Mouse (Mus musculus) right cerebral cortex, adult 2 months (tissue): ENCODE measurements around the gene Klf1.

ENCODE experiments used
- DNase-seq, 2 experiments: peaks; one replicate each; pipeline ENCODE4 v3.0.0; 2021 to 2022; ENCODE audit warnings: low spot score in 2 of 2

Klf1 gene

DNA sequence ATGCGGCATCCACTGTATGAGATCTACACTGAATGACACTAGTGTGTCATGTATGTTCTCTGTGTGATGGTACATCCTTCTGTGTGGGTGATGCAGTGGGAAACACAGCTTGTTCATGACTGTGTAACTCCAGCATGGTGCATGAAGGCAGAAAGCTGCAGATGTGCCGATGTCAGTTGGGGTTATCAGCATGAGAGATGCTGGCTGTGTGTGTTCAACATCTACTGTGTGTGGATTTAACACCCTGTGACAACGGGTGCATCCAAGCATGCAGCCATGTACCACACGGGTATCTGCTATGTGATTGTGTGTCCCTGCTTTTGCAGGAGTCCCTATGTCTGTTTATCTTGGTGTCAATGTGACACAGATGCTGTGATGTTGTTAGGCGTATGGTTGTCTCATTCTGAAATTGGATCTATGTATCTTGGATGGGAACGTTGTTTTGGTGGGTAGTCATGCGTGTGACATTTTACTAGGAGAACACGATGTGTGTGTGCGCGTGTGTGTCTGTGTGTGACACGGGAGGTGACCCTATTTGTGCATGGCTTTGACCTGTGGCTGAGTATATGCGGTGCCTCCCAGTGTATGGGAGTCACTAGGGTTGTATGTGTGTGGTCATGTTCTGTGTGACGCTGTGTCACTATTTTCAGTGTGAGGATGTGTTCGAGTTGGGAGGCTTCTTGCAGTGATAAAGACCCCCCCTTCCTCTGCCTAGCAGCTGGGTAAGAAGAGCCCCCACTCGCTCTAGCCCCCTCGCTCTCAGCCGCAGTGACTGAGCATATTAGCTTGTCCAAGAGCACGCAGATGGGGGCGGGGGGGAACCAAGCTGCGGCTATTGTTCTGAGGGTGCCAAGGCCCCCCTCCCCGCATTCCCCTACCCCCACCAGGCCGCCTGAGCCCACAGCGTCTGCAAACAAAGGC lies 34.6 kb downstream of the Klf1 start:
- DNase-seq = peak in 1 of 2 experiments; percentile 52

DNA sequence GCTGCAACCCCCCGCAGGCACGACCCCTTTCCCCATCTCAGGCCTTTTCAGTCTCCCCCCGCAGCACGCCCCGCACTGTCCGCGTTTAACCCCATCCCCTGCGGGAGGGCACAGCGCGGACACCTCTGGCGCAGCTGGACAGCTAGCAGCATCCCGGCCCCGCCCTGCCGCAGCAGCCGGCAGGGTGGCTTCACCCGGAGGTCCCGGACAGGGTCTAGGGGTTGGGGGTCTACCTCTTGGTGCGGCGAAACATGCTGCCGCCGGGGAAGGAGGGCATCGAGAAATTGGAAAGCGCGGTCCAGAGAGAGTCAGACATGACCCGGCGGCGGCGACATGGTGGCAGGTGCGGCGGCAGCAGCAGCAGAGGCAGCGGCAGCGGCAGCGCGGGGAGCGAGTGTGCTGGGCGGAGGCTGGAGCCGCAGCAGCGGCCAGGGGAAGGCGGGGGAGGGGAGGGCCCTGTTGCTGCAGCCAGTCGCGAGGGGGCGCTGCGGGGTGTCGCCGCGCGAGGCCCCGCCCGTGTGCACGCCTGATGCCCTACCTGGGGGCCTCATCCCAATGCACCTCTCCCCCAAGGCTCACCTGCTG lies 35.3 kb downstream of the Klf1 start, which contains the start of gene Mast1:
Gene Mast1, minus strand, starts transcription at position 398 of the 585 bp plus-strand sequence.
- peak; percentile 74 to 77 for DNase-seq

DNA sequence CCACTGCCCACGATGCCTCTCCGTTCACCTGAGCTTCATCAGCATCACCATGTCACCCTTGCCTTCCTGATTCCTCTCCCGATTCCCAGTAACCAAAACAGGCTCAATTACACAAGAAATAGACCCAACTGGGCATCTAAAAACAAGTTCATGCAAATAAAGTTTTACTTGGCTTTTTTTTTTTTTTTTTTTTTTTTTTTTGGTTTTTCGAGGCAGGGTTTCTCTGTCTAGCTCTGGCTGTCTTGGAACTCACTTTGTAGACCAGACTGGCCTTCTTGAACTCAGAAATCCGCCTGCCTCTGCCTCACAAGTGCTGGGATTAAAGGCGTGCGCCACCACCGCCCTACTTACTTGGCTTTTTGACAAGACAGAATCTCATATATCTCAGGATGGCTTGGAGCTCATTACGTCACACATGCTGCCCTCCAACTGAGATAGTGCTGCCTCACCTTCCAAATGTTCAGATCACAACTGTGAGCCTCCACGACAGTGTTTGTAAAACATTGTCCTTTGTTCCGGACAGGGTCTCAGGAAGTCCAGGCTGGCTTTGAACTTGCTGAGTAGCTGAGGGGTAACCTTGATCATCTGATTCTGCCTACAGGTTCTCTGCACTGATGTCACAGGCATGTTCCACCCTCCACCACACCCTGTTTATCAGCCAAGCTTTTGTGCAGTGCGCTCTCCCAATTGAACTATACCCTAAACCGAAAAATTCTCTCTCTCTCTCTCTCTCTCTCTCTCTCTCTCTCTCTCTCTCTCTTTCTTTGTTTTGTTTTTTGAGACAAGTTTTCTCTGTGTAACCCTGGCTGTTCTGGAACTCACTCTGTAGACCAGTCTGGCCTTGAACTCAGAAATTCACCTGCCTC lies 36.1 kb downstream of the Klf1 start:
- no peak for DNase-seq

DNA sequence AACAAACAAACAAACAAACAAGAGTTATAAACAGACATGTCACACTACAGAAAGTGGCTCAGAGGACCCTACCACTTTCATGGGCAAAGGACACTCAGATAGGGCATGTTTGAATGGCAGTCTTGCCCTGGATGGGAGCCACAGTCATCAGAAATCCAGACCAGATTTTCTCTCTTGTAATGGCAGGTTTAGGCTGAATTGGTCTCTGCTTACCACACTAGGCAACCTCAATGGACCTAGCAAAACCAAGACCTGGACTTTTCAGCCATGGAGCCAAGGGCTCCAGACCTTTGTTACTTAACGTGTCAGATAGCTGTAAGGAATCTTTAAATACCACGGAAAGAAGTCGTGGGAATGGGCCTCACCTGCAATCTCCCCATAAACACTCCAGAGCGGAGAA lies 42.0 kb downstream of the Klf1 start:
- DNase-seq = no peak

DNA sequence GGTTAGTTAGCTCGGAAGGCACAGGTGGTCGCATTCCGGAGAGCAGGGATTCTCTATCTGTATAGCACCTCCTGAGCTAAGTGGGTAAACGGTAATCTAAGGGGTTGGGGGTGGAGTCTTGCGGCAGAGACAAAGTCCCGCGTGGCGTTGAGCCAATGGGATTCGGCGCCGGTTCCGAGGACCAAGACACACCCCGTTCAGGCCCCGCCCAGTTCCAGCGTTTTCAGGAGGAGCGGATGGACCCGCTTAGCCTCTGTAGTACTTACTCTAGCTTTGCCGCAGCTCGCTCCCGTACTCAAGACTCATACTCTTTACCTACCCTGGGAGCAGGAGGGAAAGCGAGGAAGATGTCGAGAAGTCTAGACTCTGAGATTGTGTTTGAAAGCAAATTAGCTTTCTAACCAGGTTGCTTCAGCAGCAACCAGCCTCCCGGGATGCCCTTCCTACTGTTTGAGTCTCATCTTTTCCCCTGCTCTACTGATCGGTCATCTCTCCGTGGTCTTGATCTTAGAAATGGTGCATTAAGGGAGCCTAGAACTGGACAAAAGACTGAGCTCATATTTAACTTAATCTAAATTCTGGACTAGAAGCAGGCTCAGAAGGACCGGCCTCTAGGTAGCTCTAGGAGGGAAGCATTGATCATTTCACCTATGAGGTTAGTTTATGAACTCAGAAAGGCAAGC lies 42.9 kb downstream of the Klf1 start:
- DNase-seq = peak; percentile 70 to 79

DNA sequence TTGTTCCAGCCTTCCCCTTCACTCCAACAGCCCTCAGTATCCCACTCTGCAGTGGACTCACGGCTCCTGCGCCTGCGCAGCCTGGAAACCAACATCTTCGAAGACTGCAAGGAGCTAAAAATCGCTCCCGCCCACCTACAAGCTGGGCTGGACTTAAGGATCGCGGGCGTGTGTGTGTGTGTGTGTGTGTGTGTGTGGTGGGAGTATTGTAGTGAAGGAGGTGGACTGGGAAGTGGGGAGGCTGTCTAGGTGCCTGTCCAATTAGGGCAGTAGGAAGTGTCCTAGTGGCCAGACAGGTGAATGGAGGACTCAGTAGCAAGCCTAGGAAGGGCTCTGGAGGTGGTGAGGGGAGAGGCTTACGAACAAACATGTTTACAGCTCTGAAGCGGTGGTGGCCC lies 43.5 kb downstream of the Klf1 start:
- DNase-seq = peak; percentile 84 to 88

DNA sequence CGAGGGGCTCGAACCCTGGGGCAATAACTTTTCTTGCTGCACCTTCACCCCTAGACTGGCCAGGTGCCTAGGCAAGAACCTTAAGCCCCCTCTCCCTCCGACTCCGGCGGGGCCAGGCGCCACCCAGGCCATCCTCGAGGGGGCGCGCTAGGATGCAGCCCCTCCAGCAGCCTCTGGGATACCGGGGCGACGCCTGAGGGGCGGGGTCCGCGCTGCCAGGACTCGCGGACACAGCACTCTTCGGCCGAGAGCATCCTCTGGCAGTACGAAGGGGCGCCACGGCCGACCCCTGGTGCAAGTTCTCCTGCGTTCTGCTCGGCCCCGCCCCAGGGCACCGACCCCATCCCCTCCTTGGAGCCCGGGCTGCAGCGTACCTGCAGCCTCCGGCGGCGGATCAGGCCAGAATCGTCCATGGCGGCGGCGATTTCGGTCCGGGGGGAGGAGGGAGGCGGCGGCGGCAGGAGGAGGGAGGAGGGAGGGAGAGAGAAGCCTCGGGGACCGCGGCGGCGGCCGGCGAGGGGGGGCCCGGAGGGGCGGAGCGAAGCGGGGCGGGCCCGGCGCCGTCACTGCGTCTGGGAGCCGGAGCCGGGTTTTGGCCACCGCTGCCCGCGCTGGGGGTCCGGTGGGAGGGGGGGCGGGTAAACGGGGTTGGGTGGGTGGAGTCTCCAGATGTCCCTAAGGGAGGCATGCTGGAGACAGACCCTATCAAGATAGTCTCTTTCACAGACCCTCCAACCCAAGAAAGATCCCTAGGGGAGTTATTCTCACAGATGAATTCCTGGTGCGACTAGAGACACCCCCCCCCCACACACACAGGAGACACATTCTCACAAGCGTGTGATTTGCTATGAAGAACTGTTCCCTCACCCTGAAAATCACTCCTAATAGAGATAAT lies 44.2 kb downstream of the Klf1 start:
- DNase-seq = no peak

DNA sequence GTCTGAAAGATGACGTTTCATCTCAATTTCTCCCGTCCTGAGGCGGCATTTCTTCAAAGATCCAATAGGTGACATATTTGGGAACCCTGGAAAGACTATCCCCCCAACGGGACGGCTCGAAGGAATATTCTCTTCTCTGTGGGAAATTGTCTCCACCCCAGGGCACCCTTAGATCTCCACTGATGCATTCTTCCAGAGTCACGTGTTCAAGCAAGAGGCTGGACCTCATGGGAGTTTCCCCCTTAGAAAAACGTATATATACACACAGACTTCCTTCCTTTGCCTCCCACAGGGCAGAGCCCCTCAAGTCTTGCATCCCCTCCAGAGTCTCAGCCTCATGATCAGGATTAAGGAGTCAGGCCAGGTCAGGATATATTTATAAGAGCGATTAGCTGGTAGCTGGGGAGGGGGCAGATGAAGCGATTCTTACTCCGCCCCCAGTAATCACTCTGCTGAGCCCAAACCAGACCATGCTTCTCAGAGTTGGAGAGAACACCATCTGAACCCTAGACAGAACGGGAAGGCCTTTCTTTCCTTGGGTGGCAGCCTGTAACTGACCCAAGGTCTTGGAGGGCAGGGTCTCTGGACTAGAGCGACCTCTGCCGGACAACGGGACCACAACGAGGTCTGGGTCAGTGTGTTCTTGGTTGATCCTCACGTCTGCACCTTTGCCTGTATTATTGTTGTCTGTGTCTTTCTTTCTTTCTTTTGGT lies 45.0 kb downstream of the Klf1 start, which contains the start of gene Rtbdn:
Gene Rtbdn, plus strand, starts transcription at position 464 of the 713 bp plus-strand sequence.
- no peak for DNase-seq

DNA sequence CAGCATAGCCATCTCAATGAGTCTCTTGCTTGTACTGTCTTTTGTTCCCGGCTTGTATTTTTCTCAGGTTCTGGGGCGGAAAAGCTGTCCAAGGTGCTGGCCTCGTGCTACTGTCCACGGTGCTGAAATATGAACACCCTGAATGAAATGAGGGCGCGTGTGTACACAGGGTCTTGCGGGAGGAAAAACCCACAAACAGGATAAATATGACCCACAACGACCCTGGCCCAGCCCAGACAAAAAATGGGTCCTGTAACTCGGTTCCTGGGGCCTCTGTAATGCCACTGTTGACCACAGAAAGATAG lies 45.5 kb downstream of the Klf1 start:
- no peak for DNase-seq

DNA sequence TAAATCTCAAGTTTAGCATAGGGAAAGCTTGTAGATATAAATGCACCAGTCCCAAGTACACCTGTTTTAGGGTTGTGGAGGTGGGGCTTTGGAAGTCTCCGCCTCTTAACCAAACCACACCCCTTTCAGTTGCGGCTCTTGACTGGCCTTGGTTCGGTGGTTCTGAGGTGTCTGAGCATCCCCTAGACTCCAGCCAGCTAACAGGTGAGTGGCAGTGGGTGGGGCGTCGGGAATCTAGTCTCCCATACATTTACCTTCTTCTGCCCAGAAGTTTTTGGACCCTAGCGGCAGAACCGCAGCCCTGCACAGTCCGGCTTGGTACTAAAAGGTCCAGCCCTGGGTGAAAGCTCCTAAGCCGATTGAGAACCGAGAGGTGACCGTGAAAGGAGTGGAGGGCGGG lies 48.0 kb downstream of the Klf1 start:
- no peak for DNase-seq

DNA sequence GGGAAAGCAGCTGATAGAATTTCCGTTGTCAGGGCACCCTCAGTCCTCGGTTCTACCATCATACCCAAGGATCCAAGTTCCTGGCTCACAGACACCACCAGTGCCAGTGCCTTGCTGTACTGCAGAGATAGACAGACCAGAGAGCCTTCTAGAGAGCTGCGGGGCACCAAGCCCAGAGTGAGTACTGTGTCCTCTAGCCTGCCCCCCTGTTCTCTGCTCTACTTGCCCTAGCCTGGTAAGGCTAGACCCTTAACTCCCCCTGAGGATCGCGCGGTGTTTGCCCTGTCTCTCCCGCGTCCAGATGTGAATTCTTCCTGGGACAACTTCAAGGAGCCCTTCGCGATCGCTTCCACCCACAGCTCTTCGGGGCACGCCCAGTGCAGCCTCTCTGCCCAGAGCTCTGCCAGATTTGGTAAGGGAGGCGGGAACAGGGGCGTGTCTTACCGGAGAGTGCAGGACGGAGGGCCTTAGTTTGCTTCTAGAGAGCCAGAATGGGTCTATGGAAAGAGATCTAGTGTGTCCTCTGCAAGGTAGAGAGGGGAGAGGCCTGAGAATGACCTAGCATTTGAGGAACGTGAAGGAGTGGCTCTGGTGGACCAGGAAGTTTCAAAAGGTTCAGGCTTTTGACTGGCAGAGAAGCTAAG lies 51.0 kb downstream of the Klf1 start:
- no peak for DNase-seq
